Mouse (Mus musculus): Measurements from ENCODE around the gene Tmem150c.

Gene Tmem150c

DNA sequence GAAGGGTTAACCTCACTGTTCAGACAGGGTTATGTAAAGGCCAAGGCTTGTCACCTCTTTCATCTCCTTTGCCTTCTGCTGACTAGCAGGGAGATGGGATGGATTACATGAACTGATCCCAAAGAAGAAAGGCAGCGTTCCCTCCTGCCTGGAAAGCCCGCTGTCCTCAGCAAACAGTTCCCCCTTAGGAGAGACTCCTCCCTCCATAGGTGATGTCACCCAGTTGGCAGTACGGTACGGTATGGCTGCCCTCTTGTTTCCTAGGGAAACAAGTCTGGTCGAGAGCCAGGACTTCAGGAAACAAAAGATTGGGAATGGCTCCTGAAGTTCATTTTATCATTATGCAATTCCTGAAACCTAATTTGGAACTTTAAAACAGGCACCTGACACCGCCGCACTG, 111.7 kb downstream of the Tmem150c start:
- DNase-seq: no peak

DNA sequence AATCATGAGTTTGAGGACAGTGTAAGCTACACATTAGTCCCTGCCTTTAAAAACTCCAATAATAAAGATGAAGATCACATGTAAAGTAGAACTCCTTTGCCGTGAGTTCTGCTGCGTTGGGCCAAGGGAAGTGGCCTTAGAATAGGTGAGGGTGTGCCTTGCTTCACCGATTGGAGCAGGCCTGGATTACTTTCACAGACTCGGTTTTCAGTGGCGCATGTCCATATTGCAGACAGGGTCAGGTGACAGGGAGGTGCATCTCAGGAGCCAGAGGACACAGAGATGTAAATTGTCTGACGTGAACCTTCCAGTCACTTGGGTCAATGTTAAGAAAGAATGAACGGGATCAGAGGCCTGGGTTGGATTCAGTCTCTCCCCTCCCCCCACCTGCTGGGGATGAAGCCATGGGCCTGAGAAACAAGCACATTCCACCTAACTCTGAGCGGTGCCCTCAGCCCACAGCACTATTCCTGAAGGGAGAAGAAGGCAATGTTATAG, 112.4 kb downstream of the Tmem150c start:
- DNase-seq: no peak

DNA sequence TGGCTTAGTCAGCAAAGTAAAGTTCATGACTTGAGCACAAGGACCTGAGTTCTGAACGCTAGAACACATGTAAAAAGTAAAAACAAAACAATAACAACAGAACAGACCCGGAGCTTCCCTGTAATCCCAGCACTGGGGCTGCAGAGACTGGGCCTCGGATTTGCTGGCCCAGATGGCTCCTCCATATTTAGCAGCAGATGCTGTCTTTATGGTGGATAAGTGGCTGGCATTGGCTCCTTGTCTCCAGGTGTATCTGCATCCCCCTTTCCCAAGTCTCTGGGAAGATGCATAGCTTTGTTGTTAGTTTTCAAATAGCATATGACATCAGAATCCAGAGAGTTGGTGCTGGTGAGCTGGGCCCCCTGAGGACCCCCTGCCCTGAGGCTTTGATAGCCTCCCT, 113.5 kb downstream of the Tmem150c start:
- no peak for DNase-seq

DNA sequence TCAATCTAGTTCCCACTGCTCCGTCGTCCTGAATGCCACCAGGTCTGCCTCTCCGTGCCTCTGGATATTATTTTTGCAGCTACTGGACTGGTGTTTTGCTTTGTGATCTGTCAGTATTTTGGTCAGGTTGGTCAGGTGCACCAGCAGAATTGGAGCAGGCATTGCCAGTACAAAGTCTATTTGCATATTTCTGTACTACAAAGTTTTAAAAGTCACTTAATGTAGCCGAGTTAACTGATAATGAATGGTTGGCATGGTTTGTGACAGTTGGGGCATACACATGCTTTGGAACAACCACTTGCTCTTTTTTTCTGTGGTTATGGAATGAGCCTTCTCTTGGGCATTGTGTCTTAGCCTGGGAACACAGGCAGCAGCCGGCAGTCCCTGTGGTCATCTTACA, 115.0 kb downstream of the Tmem150c start:
- DNase-seq: no peak

DNA sequence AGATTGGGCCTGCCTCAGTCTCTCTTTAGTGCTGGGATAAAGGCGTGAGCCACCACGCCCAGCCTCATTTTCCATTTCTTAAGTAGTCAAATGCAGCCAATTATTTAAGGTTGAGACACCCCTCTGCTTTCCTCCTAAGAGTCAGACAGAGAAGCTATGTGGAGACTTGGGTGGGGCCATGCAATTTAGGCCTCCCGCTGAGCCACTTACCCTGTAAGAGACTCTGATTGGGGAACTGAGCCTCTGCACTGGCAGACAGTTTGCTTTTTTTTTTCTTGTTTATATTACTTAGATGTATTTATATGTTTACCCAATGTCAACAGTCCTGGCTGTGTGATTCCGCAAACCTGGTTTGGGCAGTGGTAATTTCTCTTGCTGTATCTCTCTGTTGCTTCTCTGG, 115.6 kb downstream of the Tmem150c start:
- DNase-seq: no peak

DNA sequence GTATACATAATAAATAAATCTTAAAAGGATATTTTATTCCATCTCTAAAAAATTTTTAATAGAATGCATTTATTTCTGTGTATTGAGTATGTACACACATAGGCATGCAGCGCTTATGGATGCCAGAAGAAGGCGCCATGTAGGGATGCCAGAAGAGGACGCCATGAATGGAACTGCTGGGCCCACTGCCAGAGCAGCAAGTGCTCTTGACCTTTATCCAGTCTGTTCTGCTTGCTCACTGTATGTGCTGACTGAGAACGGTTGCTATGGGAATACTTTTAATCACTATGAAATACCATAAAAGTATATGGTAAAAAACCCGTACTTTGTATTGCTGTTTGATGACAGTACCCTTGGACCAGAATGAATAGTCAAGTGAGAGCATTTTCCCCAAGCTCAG, 116.2 kb downstream of the Tmem150c start:
- DNase-seq: peak; percentile 52

DNA sequence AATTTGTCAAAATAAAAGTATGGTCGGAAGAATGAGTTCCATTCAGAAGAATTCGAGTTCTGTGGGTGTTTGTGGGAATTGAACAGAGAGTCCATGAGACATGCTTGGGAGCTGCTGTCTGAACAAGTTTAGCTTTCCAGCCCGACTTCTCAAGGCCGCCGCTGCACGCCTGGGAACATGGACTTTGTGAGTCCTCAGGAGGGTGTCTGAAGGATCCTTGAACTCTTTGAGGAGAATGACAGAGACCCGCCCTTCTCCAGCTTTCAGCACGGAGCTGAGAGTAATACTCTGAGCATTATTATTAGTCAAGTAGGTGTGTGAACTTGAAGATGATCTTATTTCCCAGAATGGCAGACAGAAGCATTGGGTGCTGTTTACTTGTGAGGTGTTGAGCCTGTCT, 117.1 kb downstream of the Tmem150c start:
- DNase-seq: no peak

DNA sequence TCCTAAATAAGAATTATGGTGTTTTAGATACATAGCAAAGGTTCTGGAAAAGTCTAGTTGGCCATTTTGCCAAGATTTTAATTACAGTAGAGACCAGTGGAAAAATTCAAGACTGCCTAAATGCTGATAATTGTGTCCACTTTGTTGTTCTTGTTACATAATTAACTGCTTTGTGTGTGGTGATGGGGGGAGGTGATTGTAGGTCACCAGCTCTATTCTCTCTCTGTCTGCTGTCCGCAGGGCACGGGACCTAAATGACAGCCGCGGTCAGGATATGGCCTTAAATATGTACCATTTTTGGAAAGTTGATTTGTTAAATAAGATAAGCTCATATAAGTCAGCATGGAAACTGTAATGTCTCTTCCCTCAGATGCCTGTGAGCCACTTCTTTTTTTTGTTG, 118.3 kb downstream of the Tmem150c start:
- no peak for DNase-seq

DNA sequence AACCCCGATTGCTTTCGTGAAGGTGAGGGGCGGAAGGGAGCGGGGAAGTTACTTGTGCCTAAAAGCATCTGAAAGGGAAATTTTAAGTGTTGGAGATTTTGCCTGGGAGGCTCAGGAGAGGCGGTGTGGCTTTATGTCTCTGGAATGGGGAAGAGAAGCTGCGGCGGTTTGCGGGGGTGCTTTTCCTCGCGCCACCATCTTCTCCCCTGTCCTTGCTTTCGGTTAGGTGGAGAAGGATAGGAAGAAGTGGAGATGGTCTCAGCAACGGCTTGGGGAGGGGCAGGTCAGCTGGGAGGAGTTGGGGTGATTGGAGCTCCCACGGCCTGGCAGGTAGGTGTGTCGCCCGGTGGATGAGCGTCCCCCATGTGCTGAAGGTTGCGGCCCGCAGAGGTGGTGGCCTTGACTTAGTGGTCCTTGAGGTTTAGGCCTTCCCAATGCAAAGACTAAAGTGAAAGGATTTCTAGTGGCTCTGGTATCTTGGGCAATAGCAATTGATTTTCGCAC, 119.3 kb downstream of the Tmem150c start:
- no peak for DNase-seq

DNA sequence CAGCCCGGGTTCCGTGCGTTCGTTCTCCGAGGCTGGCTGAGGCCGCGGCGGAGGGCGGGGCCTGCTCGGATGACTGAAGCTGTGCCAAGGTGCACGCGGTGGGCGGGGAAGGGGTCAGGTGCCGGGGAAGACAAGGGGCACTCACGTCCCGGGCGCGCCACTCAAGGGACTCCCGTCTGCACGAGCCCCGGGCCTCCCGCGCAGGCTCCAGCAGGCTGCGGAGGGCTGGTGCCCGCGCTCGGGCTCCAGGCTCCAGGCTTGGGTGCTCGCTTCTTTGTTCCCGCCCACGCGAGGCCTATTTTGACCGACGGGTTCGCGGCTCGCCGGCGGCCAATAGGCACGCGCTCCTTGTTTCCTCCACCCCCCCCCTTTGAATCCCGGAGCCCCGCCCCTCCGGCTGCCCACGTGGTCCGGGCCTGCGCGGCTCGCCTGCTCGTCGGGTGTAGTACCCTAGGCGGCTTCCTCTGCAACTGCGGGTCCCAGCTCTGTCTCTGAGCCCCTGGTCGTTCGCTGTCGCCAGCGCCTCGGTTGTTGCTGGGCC, 119.9 kb downstream of the Tmem150c start, which contains the start of the genes Hnrnpdl and Enoph1:
TSS of gene Hnrnpdl (minus strand) at position 63 of the 541 bp plus-strand sequence.
TSS of gene Enoph1 (plus strand) at position 384 of the 541 bp plus-strand sequence.
- DNase-seq: peak; percentile 97

DNA sequence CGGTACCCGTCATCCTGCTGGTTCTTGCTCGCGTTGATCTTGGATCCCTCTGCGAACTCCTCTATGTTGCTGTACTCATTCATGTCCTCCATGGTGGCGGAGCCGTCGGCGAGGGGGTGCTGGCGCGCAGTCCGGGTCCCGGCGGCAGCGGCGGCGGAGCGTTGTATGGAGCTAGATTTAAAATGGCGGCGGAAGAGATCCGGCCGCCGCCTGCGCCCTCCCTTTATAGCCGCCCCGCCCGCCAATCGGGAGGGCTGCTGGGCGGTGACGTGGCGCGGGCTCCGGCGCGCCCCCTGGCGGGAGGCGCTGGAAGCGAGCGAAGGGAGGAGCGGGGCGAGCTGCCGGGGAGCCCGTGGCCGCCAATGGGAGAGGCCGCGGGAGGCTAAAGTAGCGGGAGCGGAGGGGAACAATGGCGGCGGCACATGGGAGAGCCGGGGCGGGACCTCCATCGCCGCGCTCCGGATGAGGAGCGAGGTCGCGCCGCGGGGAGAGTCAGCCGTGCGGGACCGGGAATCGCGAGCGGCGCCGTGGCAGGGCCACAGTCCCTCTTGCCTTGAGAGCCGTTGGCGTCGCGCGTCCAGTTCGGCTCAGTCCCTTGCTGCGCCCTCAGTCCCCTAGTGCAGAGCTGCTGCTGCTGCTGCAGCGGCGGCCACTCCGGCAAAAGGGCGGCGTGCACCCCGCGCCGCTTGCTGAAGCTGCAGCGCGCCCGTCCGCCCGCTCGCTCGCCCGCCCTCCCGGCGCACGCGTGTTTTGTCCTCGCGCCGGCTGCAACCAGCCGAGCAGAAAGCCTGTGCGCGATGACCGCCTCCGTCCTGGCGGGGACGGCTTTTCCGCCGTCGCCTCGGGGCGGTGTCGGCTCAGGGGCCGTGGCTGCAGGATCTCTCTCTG, 120.7 kb downstream of the Tmem150c start:
- peak; percentile 96 for DNase-seq

DNA sequence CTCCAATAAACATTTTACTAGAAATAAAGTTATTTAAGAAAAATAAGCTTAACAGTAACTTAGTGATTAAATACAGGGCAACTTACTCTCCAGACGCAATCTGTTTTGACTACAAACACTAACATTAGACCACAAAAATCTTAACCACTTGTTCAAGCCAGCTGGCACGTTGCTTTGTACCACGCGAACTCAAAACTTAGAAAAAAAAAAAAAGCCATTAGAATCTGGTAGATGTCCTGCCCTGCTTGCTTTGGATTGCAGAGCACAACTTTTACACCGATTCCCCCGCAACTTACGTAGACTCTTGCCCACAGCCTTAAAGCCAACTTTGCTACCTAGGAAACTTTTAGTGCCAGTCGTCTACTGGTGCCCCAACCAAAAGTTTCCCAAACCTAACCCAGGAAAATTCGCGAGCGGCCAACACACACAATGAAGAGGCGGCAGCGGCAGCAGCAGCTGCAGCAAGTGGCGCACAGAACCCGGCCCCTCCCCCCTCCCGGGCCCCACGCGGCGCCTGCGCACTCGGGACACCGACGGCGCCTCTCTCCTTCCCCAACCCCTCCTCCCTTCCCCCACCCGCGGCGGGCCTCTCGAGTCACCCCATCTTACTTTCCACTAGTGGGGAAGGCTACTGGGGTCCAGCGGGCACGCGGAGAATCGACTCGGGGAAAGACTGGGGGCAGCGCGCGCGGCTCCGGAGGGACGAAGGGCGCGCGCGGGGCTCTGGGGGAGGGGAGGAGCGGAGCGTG, 121.5 kb downstream of the Tmem150c start:
- peak; percentile 89 for DNase-seq

DNA sequence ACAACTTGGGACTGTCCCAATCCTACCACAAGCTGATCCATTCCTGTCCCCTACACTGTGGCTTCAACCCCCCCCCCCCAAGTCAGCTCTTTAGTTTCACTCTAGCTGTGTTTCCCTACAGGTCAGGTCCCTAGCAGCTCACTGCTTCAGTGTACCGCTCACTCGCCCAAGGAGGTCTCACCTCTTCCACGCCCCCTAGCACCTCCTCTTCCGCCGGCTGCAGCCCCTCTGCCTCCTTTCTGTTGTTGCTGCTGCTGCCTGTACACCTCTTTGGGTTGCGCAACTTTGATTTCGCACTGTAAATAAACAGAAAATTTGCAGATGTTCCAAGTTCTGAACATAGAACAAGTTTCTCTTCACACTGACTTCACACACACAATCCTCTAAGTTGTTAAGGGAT, 122.9 kb downstream of the Tmem150c start:
- DNase-seq: no peak

DNA sequence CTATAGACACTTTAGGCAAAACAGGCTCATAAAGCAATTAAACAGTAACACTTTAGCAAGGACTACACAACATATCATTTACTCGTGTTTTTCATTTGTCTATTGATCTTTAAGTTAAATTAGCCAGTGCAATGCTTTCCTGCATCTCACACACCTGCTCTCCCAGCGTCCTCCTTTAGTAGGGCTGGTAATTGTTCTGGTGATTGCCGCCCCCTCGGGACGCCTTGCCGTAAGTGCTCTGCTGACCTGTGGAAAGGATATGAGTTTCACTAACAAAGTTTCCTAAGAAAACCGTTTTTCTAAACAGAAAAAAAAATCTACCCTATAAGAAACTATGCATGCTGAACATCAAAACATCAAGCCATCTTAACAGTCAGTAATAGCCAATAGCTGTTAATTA, 123.7 kb downstream of the Tmem150c start:
- no peak for DNase-seq

DNA sequence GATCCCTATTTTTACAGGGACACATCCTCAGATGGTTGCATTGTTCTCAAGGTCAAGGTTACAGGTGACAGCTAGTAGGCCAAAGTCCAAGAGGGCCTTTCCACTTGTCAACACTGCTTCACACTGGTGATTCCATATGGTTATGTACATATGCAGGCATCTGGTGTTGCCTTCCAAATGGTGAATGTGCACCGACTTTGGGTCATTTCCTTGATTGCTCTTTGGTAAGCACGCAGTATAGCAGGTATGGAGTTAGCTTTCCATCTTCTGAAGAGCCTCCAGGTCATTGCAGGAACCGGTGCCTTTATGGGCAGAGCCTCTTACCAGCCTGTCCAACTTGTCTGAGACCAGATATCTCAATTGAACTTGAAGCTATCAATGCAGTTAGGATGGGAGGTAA, 127.0 kb downstream of the Tmem150c start:
- no peak for DNase-seq

DNA sequence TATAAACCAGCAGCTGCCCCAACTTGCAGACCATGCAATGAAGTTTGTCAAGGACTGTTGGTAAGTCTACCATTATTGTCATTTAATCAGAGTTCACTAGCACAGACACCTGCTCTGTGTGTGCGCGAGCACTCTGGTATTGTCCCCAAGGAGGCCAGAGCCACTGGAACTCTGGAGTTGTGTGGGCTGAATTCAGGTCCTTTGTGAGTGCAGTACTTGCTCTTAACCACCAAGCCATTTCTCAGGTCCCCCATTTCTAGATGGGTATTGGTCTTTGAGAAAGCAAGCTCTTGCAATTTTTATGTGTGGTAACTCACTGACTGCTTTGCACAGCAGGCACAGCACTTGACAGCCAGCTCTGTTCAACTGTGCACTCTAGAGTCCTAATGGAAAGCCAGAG, 127.5 kb downstream of the Tmem150c start:
- DNase-seq: no peak

DNA sequence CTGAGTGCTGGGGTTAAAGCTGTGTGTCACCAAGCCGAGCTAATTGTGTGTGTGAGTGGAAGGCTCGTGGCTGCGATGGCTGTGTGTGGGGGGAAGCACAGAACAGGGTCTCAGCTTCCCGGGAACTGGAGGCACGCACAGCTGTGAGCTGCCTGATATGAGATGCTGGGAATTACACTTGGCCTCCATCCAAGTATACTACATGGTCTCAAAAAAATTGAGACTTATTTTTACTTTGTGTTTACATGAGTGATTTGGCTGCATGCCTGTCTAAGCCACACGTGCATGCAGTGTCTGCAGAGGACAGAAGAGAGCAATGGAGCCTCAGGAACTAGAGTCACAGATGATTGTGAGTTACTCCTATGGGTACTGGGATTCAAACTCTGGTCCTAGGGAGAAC, 129.5 kb downstream of the Tmem150c start:
- DNase-seq: peak; percentile 36
